Mouse (Mus musculus) 416B (cell line): ENCODE measurements around the gene Nudt2.

Experiments
- DNase-seq: peaks from one replicate; pipeline ENCODE4 v3.0.0; 2011; ENCODE audit warnings: low read depth

The Nudt2 gene

GRCm38 (mm10) chr4:41494378-41494777, 29.4 kb downstream of the Nudt2 start:
- no peak for DNase-seq

- no peak for DNase-seq
Measured at GRCm38 (mm10) chr4:41495076-41495475, 30.1 kb downstream of the Nudt2 start.

GRCm38 (mm10) chr4:41495850-41496249, 30.9 kb downstream of the Nudt2 start:
- DNase-seq = no peak

- DNase-seq = no peak
Measured at GRCm38 (mm10) chr4:41497046-41497445, 32.1 kb downstream of the Nudt2 start.

- no peak for DNase-seq
Measured at GRCm38 (mm10) chr4:41497579-41497978, 32.6 kb downstream of the Nudt2 start.

GRCm38 (mm10) chr4:41497995-41498845, 33.3 kb downstream of the Nudt2 start:
- no peak for DNase-seq

GRCm38 (mm10) chr4:41498921-41499391, 34.0 kb downstream of the Nudt2 start:
- DNase-seq = no peak

- no peak for DNase-seq
Measured at GRCm38 (mm10) chr4:41499619-41500018, 34.7 kb downstream of the Nudt2 start.

- no peak for DNase-seq
Measured at GRCm38 (mm10) chr4:41500787-41501186, 35.8 kb downstream of the Nudt2 start.

- no peak for DNase-seq
Measured at GRCm38 (mm10) chr4:41502171-41502940, 37.4 kb downstream of the Nudt2 start.

GRCm38 (mm10) chr4:41502986-41503412, 38.0 kb downstream of the Nudt2 start, which contains the start of gene AI464131:
AI464131 (minus strand) TSS chr4:41503076.
- peak; percentile 82 for DNase-seq

GRCm38 (mm10) chr4:41504325-41504724, 39.4 kb downstream of the Nudt2 start:
- peak; percentile 61 for DNase-seq

- DNase-seq = peak; percentile 96
Measured at GRCm38 (mm10) chr4:41505131-41505551, 40.2 kb downstream of the Nudt2 start.

- DNase-seq = peak; percentile 56
Measured at GRCm38 (mm10) chr4:41506156-41506555, 41.2 kb downstream of the Nudt2 start.

GRCm38 (mm10) chr4:41506906-41507305, 42.0 kb downstream of the Nudt2 start:
- no peak for DNase-seq

GRCm38 (mm10) chr4:41507326-41507924, 42.5 kb downstream of the Nudt2 start:
- DNase-seq = no peak

GRCm38 (mm10) chr4:41507998-41508397, 43.0 kb downstream of the Nudt2 start:
- no peak for DNase-seq

GRCm38 (mm10) chr4:41513309-41513708, 48.4 kb downstream of the Nudt2 start:
- DNase-seq = no peak

- no peak for DNase-seq
Measured at GRCm38 (mm10) chr4:41513714-41514113, 48.8 kb downstream of the Nudt2 start.

GRCm38 (mm10) chr4:41517233-41517632, 52.3 kb downstream of the Nudt2 start, which contains the start of gene 1110017D15Rik:
1110017D15Rik (minus strand) TSS chr4:41517333.
- no peak for DNase-seq

- DNase-seq = no peak
Measured at GRCm38 (mm10) chr4:41518349-41518748, 53.4 kb downstream of the Nudt2 start.

GRCm38 (mm10) chr4:41519195-41519594, 54.2 kb downstream of the Nudt2 start:
- DNase-seq = no peak
